Mouse (Mus musculus): ENCODE data around the gene Lsm10.

GRCm38 (mm10) chr4:126119051-126119450, 22.6 kb downstream of the Lsm10 start:
- TF ChIP-seq CTCF (IDR thresholded peaks at IDR 0.05; ENCODE audit: low read depth) (no peak), EP300 (optimal IDR thresholded peaks at IDR 0.05) (no peak)

All from stomach, postnatal 0 days (tissue).